ENCODE assay signal across 8 mouse cellular contexts in genomic region chr19:29063577-29064363, GRCm38 (mm10). TPM values are rescaled to one million over a fixed set of nuclear protein-coding genes. Genes with fewer than 3 reads are reported as not detected.
A peak's percentile ranks its signal among the peaks of the same experiment; 100 is the strongest.
DNase-seq lines count a peak whose midpoint lies in the region; ATAC-seq and TF ChIP-seq lines count a peak whose summit lies in the region.

No protein-coding gene starts in this region.

- peak; percentile 95 for DNase-seq in brain, adult 2 months (ENCODE audit: low read depth, low spot score)
- DNase-seq in heart, embryonic 10.5 days (ENCODE audit: low spot score): peak; percentile 96
- DNase-seq in midbrain, postnatal 0 days (ENCODE audit: low spot score): peak; percentile 95
- peak; percentile 98 to 99 for DNase-seq in spleen, postnatal 10 days (ENCODE audit: low spot score in 2 of 2)

- peak overlapping the region; percentile 35; the same call in 1 of the 2 replicates for H3K27ac ChIP-seq in embryonic fibroblast, embryonic 13.5 days (ENCODE audit: insufficient read depth, low read length)
- peak overlapping the region; percentile 83 for H3K27ac ChIP-seq in heart, embryonic 10.5 days
- no peak overlapping the region for H3K27ac ChIP-seq in kidney, embryonic 14.5 days (ENCODE audit: low read depth, low read length)
- H3K27ac ChIP-seq in limb, embryonic 15.5 days: peak overlapping the region; percentile 67
- no peak overlapping the region for H3K27ac ChIP-seq in midbrain, postnatal 0 days (ENCODE audit: low read depth, low read length)

- no peaks in the 10 kb centered on the region for H3K4me1 ChIP-seq in embryonic fibroblast, embryonic 13.5 days (ENCODE audit: control insufficient read depth, insufficient read depth, low read length)
- peaks cover 13% of the 10 kb centered on the region; the same call in 1 of the 2 replicates for H3K4me1 ChIP-seq in heart, embryonic 10.5 days
- no peaks in the 10 kb centered on the region for H3K4me1 ChIP-seq in kidney, embryonic 14.5 days (ENCODE audit: control insufficient read depth, insufficient read depth, low read length)
- peaks cover 17% of the 10 kb centered on the region; the same call in 1 of the 2 replicates for H3K4me1 ChIP-seq in limb, embryonic 15.5 days
- no peaks in the 10 kb centered on the region for H3K4me1 ChIP-seq in midbrain, postnatal 0 days (ENCODE audit: insufficient read depth, low read length)

- H3K4me2 ChIP-seq in kidney, embryonic 14.5 days (replicated peaks; ENCODE audit: low read depth, low read length): peak overlapping the region; percentile 34; the same call in 1 of the 2 replicates
- peak overlapping the region; percentile 22 for H3K4me2 ChIP-seq in limb, embryonic 15.5 days
- peak overlapping the region; percentile 38 for H3K4me2 ChIP-seq in midbrain, postnatal 0 days (ENCODE audit: low read depth, low read length, poor library complexity, severe bottlenecking)

- TF ChIP-seq CTCF in C2C12 (IDR thresholded peaks at IDR 0.05; ENCODE audit: control insufficient read depth, insufficient read depth, insufficient read length): peak; percentile 83
- peak; percentile 84; the same call in 1 of the 2 replicates for TF ChIP-seq CTCF in embryonic fibroblast, embryonic 13.5 days (IDR thresholded peaks at IDR 0.05; ENCODE audit: borderline replicate concordance, insufficient read depth, low read length)
- peak; percentile 99 for TF ChIP-seq CTCF in midbrain, postnatal 0 days (IDR thresholded peaks at IDR 0.05)

- no peaks in the 10 kb centered on the region for H3K27me3 ChIP-seq in C2C12 (ENCODE audit: control insufficient read depth, insufficient read depth, insufficient read length)
- no peaks in the 10 kb centered on the region for H3K27me3 ChIP-seq in heart, embryonic 10.5 days (ENCODE audit: insufficient read depth, poor library complexity, severe bottlenecking)
- H3K27me3 ChIP-seq in kidney, embryonic 14.5 days (ENCODE audit: control insufficient read depth, insufficient read depth, low read length): no peaks in the 10 kb centered on the region
- no peaks in the 10 kb centered on the region for H3K27me3 ChIP-seq in limb, embryonic 15.5 days
- no peaks in the 10 kb centered on the region for H3K27me3 ChIP-seq in midbrain, postnatal 0 days (ENCODE audit: insufficient read depth, low read length)

- no peak for TF ChIP-seq POLR2A in embryonic fibroblast, embryonic 13.5 days (IDR thresholded peaks at IDR 0.05; ENCODE audit: low read depth, low read length)

- no peaks in the 10 kb centered on the region for H3K79me2 ChIP-seq in C2C12 (ENCODE audit: control insufficient read depth, insufficient read depth)

- H3ac ChIP-seq in C2C12 (ENCODE audit: control insufficient read depth, insufficient read length, low read depth): no peak overlapping the region

- no peaks in the 10 kb centered on the region for H3K79me3 ChIP-seq in C2C12 (ENCODE audit: low read depth)

- WGBS in heart, embryonic 10.5 days: 15% methylated on average over 18 of the region's 18 CpGs
- WGBS in kidney, embryonic 14.5 days: 16% methylated on average over 18 of the region's 18 CpGs
- 16% methylated on average over 18 of the region's 18 CpGs for WGBS in limb, embryonic 15.5 days
- WGBS in midbrain, postnatal 0 days: 16% methylated on average over 18 of the region's 18 CpGs

- H3K36me3 ChIP-seq in C2C12 (ENCODE audit: control insufficient read depth, insufficient read depth): no peaks in the 10 kb centered on the region
- no peaks in the 10 kb centered on the region for H3K36me3 ChIP-seq in heart, embryonic 10.5 days
- H3K36me3 ChIP-seq in kidney, embryonic 14.5 days (ENCODE audit: control insufficient read depth, insufficient read depth, low read length): no peaks in the 10 kb centered on the region
- no peaks in the 10 kb centered on the region for H3K36me3 ChIP-seq in limb, embryonic 15.5 days
- no peaks in the 10 kb centered on the region for H3K36me3 ChIP-seq in midbrain, postnatal 0 days (ENCODE audit: insufficient read depth, low read length)

- no peaks in the 10 kb centered on the region for H3K9me3 ChIP-seq in heart, embryonic 10.5 days
- no peaks in the 10 kb centered on the region for H3K9me3 ChIP-seq in kidney, embryonic 14.5 days (ENCODE audit: control insufficient read depth, low read length)
- H3K9me3 ChIP-seq in limb, embryonic 15.5 days: no peaks in the 10 kb centered on the region
- H3K9me3 ChIP-seq in midbrain, postnatal 0 days (ENCODE audit: low read length): no peaks in the 10 kb centered on the region

- ATAC-seq in kidney, embryonic 14.5 days (ENCODE audit: low FRiP score, low TSS enrichment): peak; percentile 81
- ATAC-seq in limb, embryonic 15.5 days (ENCODE audit: insufficient number of reproducible peaks, low FRiP score, low TSS enrichment, low read depth): peak; percentile 28; the same call in 1 of the 2 replicates
- ATAC-seq in midbrain, postnatal 0 days (ENCODE audit: low FRiP score): peak; percentile 86

- no peak overlapping the region for H3K4me3 ChIP-seq in C2C12 (ENCODE audit: insufficient read depth, poor library complexity, severe bottlenecking)
- H3K4me3 ChIP-seq in embryonic fibroblast, embryonic 13.5 days (ENCODE audit: insufficient read depth, low read length): no peak overlapping the region
- H3K4me3 ChIP-seq in heart, embryonic 10.5 days: peak overlapping the region; percentile 41
- no peak overlapping the region for H3K4me3 ChIP-seq in kidney, embryonic 14.5 days (ENCODE audit: low read length)
- H3K4me3 ChIP-seq in limb, embryonic 15.5 days: peak overlapping the region; percentile 20; the same call in 1 of the 2 replicates
- H3K4me3 ChIP-seq in midbrain, postnatal 0 days (ENCODE audit: low read depth, low read length): no peak overlapping the region

- no peak overlapping the region for H3K9ac ChIP-seq in kidney, embryonic 14.5 days (ENCODE audit: low read depth, low read length)
- H3K9ac ChIP-seq in limb, embryonic 15.5 days: no peak overlapping the region
- no peak overlapping the region for H3K9ac ChIP-seq in midbrain, postnatal 0 days (replicated peaks; ENCODE audit: low read length, poor library complexity, severe bottlenecking)

TF ChIP-seq in C2C12, 6 proteins besides CTCF, POLR2A, EP300 and RAD21:
- TF ChIP-seq MYOD1 (IDR thresholded peaks at IDR 0.05; ENCODE audit: control insufficient read depth, insufficient read length, low read depth): no peak
- peak; percentile 100 for TF ChIP-seq USF1 (IDR thresholded peaks at IDR 0.05; ENCODE audit: low read depth)
- TF ChIP-seq MAX (IDR thresholded peaks at IDR 0.05): no peak
- no peak for TF ChIP-seq MYOG (IDR thresholded peaks at IDR 0.05; ENCODE audit: control insufficient read depth, extremely low read depth, insufficient read length)
- no peak for TF ChIP-seq CEBPB (IDR thresholded peaks at IDR 0.05; ENCODE audit: low read depth)
- TF ChIP-seq FOSL1 (IDR thresholded peaks at IDR 0.05; ENCODE audit: insufficient read depth, low read length, poor library complexity, severe bottlenecking): no peak

RNA-seq across cellular contexts. Expression of gene Ak3, which starts 16.0 kb away (rescaled TPM):
- polyA plus RNA-seq in C2C12 (2012; fragmentation: generic; extraction: Trizol): 22.1 TPM
- 56.1 and 62.0 TPM in 2 replicates for polyA plus RNA-seq in embryonic fibroblast, embryonic 13.5 days (2011; ENCODE audit: insufficient read length, low read depth, missing spikeins)
- polyA plus RNA-seq in heart, embryonic 10.5 days (2016; fragmentation: Nextera tagmentation; extraction: Ambion mirVana): 77.8 TPM in 2 replicates
- polyA plus RNA-seq in kidney, embryonic 14.5 days (2014; fragmentation: Nextera tagmentation; extraction: Ambion mirVana): 51.1 and 97.7 TPM in 2 replicates
- 73.8 and 85.0 TPM in 2 replicates for polyA plus RNA-seq in limb, embryonic 15.5 days (2015; fragmentation: Nextera tagmentation; extraction: Ambion mirVana)
- 75.4 and 99.4 TPM in 2 replicates for total RNA-seq in midbrain, postnatal 0 days (2014; rRNA removed)
- 69.0 and 74.6 TPM in 2 replicates for polyA plus RNA-seq in midbrain, postnatal 0 days (2015; fragmentation: Nextera tagmentation; extraction: Ambion mirVana)

RNA-seq across cellular contexts. Expression of gene Rcl1, which starts 37.4 kb away (rescaled TPM):
- polyA plus RNA-seq in C2C12 (2012; fragmentation: generic; extraction: Trizol): 45.4 TPM
- polyA plus RNA-seq in embryonic fibroblast, embryonic 13.5 days (2011; ENCODE audit: insufficient read length, low read depth, missing spikeins): 17.0 and 17.2 TPM in 2 replicates
- polyA plus RNA-seq in heart, embryonic 10.5 days (2016; fragmentation: Nextera tagmentation; extraction: Ambion mirVana): 38.9 and 64.4 TPM in 2 replicates
- polyA plus RNA-seq in kidney, embryonic 14.5 days (2014; fragmentation: Nextera tagmentation; extraction: Ambion mirVana): 52.3 and 66.0 TPM in 2 replicates
- polyA plus RNA-seq in limb, embryonic 15.5 days (2015; fragmentation: Nextera tagmentation; extraction: Ambion mirVana): 44.2 and 47.4 TPM in 2 replicates
- total RNA-seq in midbrain, postnatal 0 days (2014; rRNA removed): 23.6 and 26.1 TPM in 2 replicates
- polyA plus RNA-seq in midbrain, postnatal 0 days (2015; fragmentation: Nextera tagmentation; extraction: Ambion mirVana): 34.6 and 37.8 TPM in 2 replicates

Comparison
In these comparisons a context has a peak if more than half of its experiments do, and no peak if none do; other contexts are left out.
1. H3K4me3 ChIP-seq: peak in heart, embryonic 10.5 days (single experiment) and limb, embryonic 15.5 days (single experiment); none in C2C12 (single experiment), embryonic fibroblast, embryonic 13.5 days (single experiment), kidney, embryonic 14.5 days (single experiment) and midbrain, postnatal 0 days (single experiment).
2. H3K27ac ChIP-seq: peak in embryonic fibroblast, embryonic 13.5 days (single experiment), heart, embryonic 10.5 days (single experiment) and limb, embryonic 15.5 days (single experiment); none in kidney, embryonic 14.5 days (single experiment) and midbrain, postnatal 0 days (single experiment).
3. ATAC-seq: peak in every context shown above with its lines; median percentile 86 in midbrain, postnatal 0 days; 81 in kidney, embryonic 14.5 days; 28 in limb, embryonic 15.5 days.
4. Peak in every context shown above with its lines, with median percentiles within 50 percentile points of each other: CTCF ChIP-seq, DNase-seq and H3K4me2 ChIP-seq.